Mouse (Mus musculus) intestine, embryonic 16.5 days (tissue): ENCODE results near the gene Asb3. TPM values are rescaled to one million over a fixed set of nuclear protein-coding genes. Genes with fewer than 3 reads are reported as not detected.
A peak's percentile ranks its signal among the peaks of the same experiment; 100 is the strongest.

Source experiments
- ATAC-seq: fragments of 200-750 bp; cut with Nextera tagmentation; 2 replicates; pipeline ENCODE4 v1.8.0; 2017; ENCODE audit warnings: moderate TSS enrichment, moderate library complexity
- H3K27ac ChIP-seq: fragments of 300-500 bp; sonication (generic); 2 replicates; pipeline ENCODE4 v1.5.1; 2014; ENCODE audit warnings: mild to moderate bottlenecking, low read length
- H3K27me3 ChIP-seq: fragments of 300-500 bp; sonication (generic); replicated peaks from 2 replicates; pipeline ENCODE4 v1.6.1; 2014; ENCODE audit warnings: low read length, control low read depth, mixed read lengths; ENCODE audit not compliant: control insufficient read depth, insufficient read depth
- H3K36me3 ChIP-seq: fragments of 300-500 bp; sonication (generic); 2 replicates; pipeline ENCODE4 v1.6.1; 2014; ENCODE audit warnings: low read length, control low read depth; ENCODE audit not compliant: control insufficient read depth, insufficient read depth
- H3K4me1 ChIP-seq: fragments of 300-500 bp; sonication (generic); 2 replicates; pipeline ENCODE4 v1.6.1; 2014; ENCODE audit warnings: low read length, control low read depth, mixed read lengths; ENCODE audit not compliant: control insufficient read depth, insufficient read depth
- H3K4me2 ChIP-seq: fragments of 300-500 bp; sonication (generic); 2 replicates; pipeline ENCODE4 v1.6.1; 2014; ENCODE audit warnings: low read depth, low read length, control low read depth
- H3K4me3 ChIP-seq: fragments of 300-500 bp; sonication (generic); 2 replicates; pipeline ENCODE4 v1.5.1; 2014; ENCODE audit warnings: mild to moderate bottlenecking, low read length
- H3K9ac ChIP-seq: fragments of 300-500 bp; sonication (generic); 2 replicates; pipeline ENCODE4 v1.6.1; 2014; ENCODE audit warnings: low read depth, low read length
- H3K9me3 ChIP-seq: fragments of 300-500 bp; sonication (generic); 2 replicates; pipeline ENCODE4 v1.6.1; 2016; ENCODE audit warnings: low read length, control low read depth; ENCODE audit not compliant: control insufficient read depth
- WGBS: fragments of 180-500 bp; shearing (Covaris S2); extraction: QIAGEN DNeasy Blood & Tissue Kit; methylation state at CpG from one replicate; pipeline ENCODE4 v1.1.7; 2014; 5-methylcytosine and 5-hydroxymethylcytosine counted together
- polyA plus RNA-seq: library from polyadenylated mRNA; unstranded; fragments of >200 nt; fragmentation: Nextera tagmentation; extraction: Ambion mirVana; gene quantifications from 2 replicates; pipeline ENCODE4 v1.2.1, GENCODE M21; 2015

Gene Asb3
- polyA plus RNA-seq, 1 experiment from 2014 or later = 19.7 TPM

GRCm38 (mm10) chr11:30928079-30928478 lies 42.9 kb downstream of the Asb3 start:
- Histone ChIP-seq H3K27ac (no peak overlapping the region), H3K4me1 (no peaks in the 10 kb centered on the region), H3K27me3 (no peaks in the 10 kb centered on the region), H3K9ac (no peak overlapping the region), H3K4me2 (no peak overlapping the region), H3K36me3 (no peaks in the 10 kb centered on the region), H3K9me3 (no peaks in the 10 kb centered on the region), H3K4me3 (no peak overlapping the region)
- ATAC-seq = no peak

GRCm38 (mm10) chr11:30928498-30928897 lies 43.3 kb downstream of the Asb3 start:
- no peak overlapping the region for H3K27ac ChIP-seq
- H3K4me1 ChIP-seq = no peaks in the 10 kb centered on the region
- H3K9me3 ChIP-seq = no peaks in the 10 kb centered on the region
- no peaks in the 10 kb centered on the region for H3K36me3 ChIP-seq
- H3K27me3 ChIP-seq = no peaks in the 10 kb centered on the region
- no peak overlapping the region for H3K4me3 ChIP-seq
- 100% methylated on average over 1 of the region's 1 CpGs for WGBS
- ATAC-seq = no peak
- H3K9ac ChIP-seq = no peak overlapping the region
- no peak overlapping the region for H3K4me2 ChIP-seq

- Histone ChIP-seq H3K36me3 (peaks cover 22% of the 10 kb centered on the region), H3K27ac (no peak overlapping the region), H3K4me3 (no peak overlapping the region), H3K9ac (no peak overlapping the region), H3K9me3 (no peaks in the 10 kb centered on the region), H3K4me1 (no peaks in the 10 kb centered on the region), H3K27me3 (no peaks in the 10 kb centered on the region), H3K4me2 (no peak overlapping the region)
- no peak for ATAC-seq
- WGBS = 92% methylated on average over 2 of the region's 2 CpGs
Measured at GRCm38 (mm10) chr11:30943522-30943921, 58.3 kb downstream of the Asb3 start.

- Histone ChIP-seq H3K27me3 (no peaks in the 10 kb centered on the region), H3K27ac (no peak overlapping the region), H3K9ac (no peak overlapping the region), H3K4me2 (peak overlapping the region; percentile 64), H3K4me3 (peak overlapping the region; percentile 82), H3K4me1 (peaks cover 2% of the 10 kb centered on the region; the same call in 1 of the 2 replicates), H3K9me3 (no peaks in the 10 kb centered on the region), H3K36me3 (peaks cover 5% of the 10 kb centered on the region; the same call in 1 of the 2 replicates)
- WGBS = 42% methylated on average over 5 of the region's 5 CpGs
- ATAC-seq = no peak
Measured at GRCm38 (mm10) chr11:30952829-30953228, 67.6 kb downstream of the Asb3 start.

- no peaks in the 10 kb centered on the region for H3K9me3 ChIP-seq
- H3K4me2 ChIP-seq = peak overlapping the region; percentile 64
- peak overlapping the region; percentile 81 for H3K27ac ChIP-seq
- H3K27me3 ChIP-seq = no peaks in the 10 kb centered on the region
- peak; percentile 91 for ATAC-seq
- peak overlapping the region; percentile 82 for H3K4me3 ChIP-seq
- peaks cover 5% of the 10 kb centered on the region; the same call in 1 of the 2 replicates for H3K36me3 ChIP-seq
- peak overlapping the region; percentile 91 for H3K9ac ChIP-seq
- peaks cover 2% of the 10 kb centered on the region; the same call in 1 of the 2 replicates for H3K4me1 ChIP-seq
- WGBS = under 1% methylated on average over 31 of the region's 32 CpGs
Measured at GRCm38 (mm10) chr11:30953469-30954154, 68.4 kb downstream of the Asb3 start.

GRCm38 (mm10) chr11:30954279-30954725 lies 69.1 kb downstream of the Asb3 start, which contains the start of gene Erlec1:
Gene Erlec1, minus strand, starts transcription at chr11:30954335.
- Histone ChIP-seq H3K9me3 (no peaks in the 10 kb centered on the region), H3K4me2 (peak within 1 kb of the TSS; percentile 68), H3K27me3 (no peaks in the 10 kb centered on the region), H3K4me3 (peak within 1 kb of the TSS; percentile 82), H3K4me1 (peaks cover 2% of the 10 kb centered on the region; the same call in 1 of the 2 replicates), H3K36me3 (peaks cover 5% of the 10 kb centered on the region; the same call in 1 of the 2 replicates), H3K27ac (peak within 1 kb of the TSS; percentile 81), H3K9ac (peak within 1 kb of the TSS; percentile 91)
- under 1% methylated on average over 40 of the region's 40 CpGs for WGBS
- peak; percentile 99 for ATAC-seq

GRCm38 (mm10) chr11:30985237-30985636 lies 100.0 kb downstream of the Asb3 start:
- H3K9me3 ChIP-seq = no peaks in the 10 kb centered on the region

GRCm38 (mm10) chr11:30985877-30986624 lies 100.8 kb downstream of the Asb3 start, which contains the start of gene Chac2:
Gene Chac2, minus strand, starts transcription at chr11:30986350.
- no peaks in the 10 kb centered on the region for H3K9me3 ChIP-seq
- H3K9ac ChIP-seq = peak within 1 kb of the TSS; percentile 85
- no peaks in the 10 kb centered on the region for H3K36me3 ChIP-seq
- peak; percentile 99 for ATAC-seq
- H3K27me3 ChIP-seq = no peaks in the 10 kb centered on the region
- peak within 1 kb of the TSS; percentile 80 for H3K27ac ChIP-seq
- H3K4me2 ChIP-seq = peak within 1 kb of the TSS; percentile 72
- under 1% methylated on average over 22 of the region's 22 CpGs for WGBS
- peak within 1 kb of the TSS; percentile 68 for H3K4me3 ChIP-seq
- no peaks in the 10 kb centered on the region; the same call in 1 of the 2 replicates for H3K4me1 ChIP-seq

More at GRCm38 (mm10) chr11:30985237-30985636, 100.0 kb downstream of the Asb3 start:
- WGBS = 45% methylated on average over 2 of the region's 2 CpGs
- Histone ChIP-seq H3K9ac (no peak overlapping the region), H3K4me2 (no peak overlapping the region), H3K4me3 (no peak overlapping the region), H3K27ac (no peak overlapping the region), H3K4me1 (no peaks in the 10 kb centered on the region; the same call in 1 of the 2 replicates), H3K27me3 (no peaks in the 10 kb centered on the region), H3K36me3 (no peaks in the 10 kb centered on the region)
- ATAC-seq = no peak

GRCm38 (mm10) chr11:30986625-30987017 lies 101.4 kb downstream of the Asb3 start:
- ATAC-seq = peak; percentile 83
- WGBS = 2% methylated on average over 2 of the region's 2 CpGs

More at GRCm38 (mm10) chr11:30986625-30987017, 101.4 kb downstream of the Asb3 start:
- Histone ChIP-seq H3K4me1 (no peaks in the 10 kb centered on the region; the same call in 1 of the 2 replicates), H3K27ac (peak overlapping the region; percentile 80), H3K9ac (peak overlapping the region; percentile 85), H3K27me3 (no peaks in the 10 kb centered on the region), H3K4me3 (peak overlapping the region; percentile 68), H3K9me3 (no peaks in the 10 kb centered on the region), H3K36me3 (no peaks in the 10 kb centered on the region), H3K4me2 (peak overlapping the region; percentile 72)
